Mouse (Mus musculus) cerebellum, postnatal 36 days (tissue): ENCODE data around the gene Lemd1.

ENCODE experiments used
- DNase-seq, 2 experiments: peaks; one replicate each; pipeline ENCODE4 v3.0.0; 2021 to 2022; ENCODE audit warnings: mixed read lengths in 2 of 2

Gene Lemd1

DNA sequence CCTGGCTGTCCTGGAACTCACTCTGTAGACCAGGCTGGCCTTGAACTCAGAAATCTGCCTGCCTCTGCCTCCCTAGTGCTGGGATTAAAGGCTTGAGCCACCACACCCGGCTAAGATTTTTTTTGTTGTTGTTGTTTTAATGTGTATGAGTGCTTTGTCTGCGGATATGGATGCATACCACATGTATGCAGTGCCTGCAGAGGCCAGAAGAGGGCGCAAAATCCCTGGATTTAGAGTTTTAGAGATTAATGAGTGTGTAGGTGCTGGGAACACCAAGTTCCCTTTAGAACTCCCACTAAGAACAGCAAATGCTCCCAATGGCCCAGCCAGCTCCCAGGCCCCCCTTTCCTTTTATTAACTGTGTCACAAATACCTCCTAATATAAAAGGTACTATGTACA lies 25.4 kb upstream of the Lemd1 start:
- no peak for DNase-seq

- DNase-seq, result peak; percentile 21 to 32
Observed at GRCm38 (mm10) chr1:132168115-132168767, 23.0 kb upstream of the Lemd1 start.

- no peak for DNase-seq
Observed at GRCm38 (mm10) chr1:132170698-132171097, 20.5 kb upstream of the Lemd1 start.

- no peak for DNase-seq
Observed at GRCm38 (mm10) chr1:132171619-132172018, 19.6 kb upstream of the Lemd1 start.

DNA sequence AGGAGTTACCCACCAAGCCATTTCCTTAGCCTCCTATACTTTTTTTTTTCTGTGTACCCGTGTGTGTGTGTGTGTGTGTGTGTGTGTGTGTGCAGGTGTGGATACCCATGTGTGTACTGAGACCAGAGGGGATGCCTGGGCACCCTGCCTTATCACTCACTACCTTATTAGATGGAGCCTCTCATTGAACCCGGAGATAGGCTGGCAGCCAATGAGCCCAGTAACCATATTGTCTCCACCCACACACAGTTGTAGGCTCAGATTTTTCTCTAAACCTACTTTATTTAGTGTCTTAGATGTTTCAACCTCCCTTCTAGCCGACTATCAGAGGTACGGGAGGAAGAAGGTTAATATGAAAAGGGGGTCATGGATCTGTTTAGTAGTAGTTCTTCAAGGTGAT lies 4.9 kb upstream of the Lemd1 start:
- DNase-seq, result no peak

DNA sequence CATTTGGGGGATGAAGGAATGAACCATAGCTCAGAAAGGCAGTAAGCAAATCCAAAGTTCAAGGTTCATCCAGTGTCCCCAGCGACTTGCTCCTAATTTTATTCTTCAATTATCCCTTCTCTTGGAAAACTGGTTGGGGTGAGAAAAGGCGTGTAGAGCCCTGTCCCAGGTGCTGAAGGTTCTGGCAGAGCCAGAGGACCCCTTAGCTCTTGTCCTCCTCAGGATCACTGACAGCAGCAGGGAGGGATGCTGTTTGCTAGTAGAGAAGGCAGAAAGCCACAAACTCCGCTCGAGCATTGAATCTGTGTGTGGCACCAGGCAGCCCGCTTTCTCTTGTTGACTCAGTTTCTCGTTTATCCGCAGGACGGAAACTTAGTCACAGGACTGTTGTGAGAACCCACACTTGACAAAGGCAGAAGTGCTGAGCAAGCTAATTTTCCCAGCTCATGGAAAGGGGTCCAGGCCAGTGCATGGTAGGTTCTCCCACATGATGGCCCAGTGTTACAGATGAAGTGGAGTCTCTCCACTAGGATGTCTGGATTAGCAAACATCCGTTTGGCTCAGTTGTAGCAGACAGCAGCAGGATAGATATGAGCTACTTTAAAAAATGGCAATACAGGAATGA lies 2.7 kb upstream of the Lemd1 start:
- peak in 1 of 2 experiments; percentile 1 for DNase-seq

GRCm38 (mm10) chr1:132189231-132189630 lies 2.0 kb upstream of the Lemd1 start:
- DNase-seq, result no peak

- peak; percentile 43 to 52 for DNase-seq
Observed at GRCm38 (mm10) chr1:132190040-132190513, 1.2 kb upstream of the Lemd1 start.

GRCm38 (mm10) chr1:132190621-132191092 lies 574 bp upstream of the Lemd1 start:
- DNase-seq, result peak; percentile 28 to 41

GRCm38 (mm10) chr1:132191786-132192680 lies 802 bp downstream of the Lemd1 start:
- peak in 1 of 2 experiments; percentile 21 for DNase-seq

DNA sequence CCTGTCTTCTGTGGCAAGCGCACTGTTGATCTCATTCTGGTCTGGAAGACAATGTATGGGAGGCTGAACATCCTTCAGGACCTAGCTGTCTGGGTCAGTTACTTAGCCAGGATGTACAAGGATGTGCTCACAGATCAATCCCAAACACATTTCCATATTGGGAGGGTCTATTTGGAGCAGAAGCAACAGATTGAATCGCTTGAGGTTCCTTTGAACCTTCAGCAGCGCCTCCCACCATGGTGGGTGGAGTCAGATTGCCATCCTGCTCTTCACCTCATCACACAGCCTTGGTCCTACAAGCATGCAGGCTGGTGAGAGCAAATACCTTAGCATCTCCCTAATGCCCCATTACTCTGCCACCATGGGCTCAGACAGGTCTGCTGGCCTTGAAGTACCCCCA lies 2.6 kb downstream of the Lemd1 start:
- no peak for DNase-seq

- no peak for DNase-seq
Observed at GRCm38 (mm10) chr1:132194624-132195023, 3.4 kb downstream of the Lemd1 start.

GRCm38 (mm10) chr1:132195100-132195499 lies 3.9 kb downstream of the Lemd1 start:
- no peak for DNase-seq

- no peak for DNase-seq
Observed at GRCm38 (mm10) chr1:132195681-132196080, 4.5 kb downstream of the Lemd1 start.

DNA sequence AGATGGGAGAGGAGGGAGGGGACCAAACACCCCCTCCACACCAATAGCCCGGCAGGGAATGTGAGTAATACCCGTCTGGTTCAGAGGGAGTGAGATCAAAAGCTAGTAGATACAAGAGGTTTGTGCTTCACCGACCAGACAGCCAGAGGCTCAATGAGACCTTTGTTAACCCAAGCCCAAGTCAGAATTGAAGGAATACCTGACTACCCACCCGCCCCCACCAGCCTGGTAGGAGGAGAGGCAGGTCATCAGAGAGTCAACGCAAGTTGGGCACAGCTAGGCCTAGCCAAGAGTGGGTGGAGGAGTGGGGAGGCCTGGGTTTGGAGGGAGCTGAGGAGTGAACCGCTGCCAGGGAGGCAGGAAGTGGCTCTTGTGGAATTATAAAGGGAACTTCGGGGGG lies 5.1 kb downstream of the Lemd1 start:
- no peak for DNase-seq

GRCm38 (mm10) chr1:132197666-132198065 lies 6.4 kb downstream of the Lemd1 start:
- no peak for DNase-seq

DNA sequence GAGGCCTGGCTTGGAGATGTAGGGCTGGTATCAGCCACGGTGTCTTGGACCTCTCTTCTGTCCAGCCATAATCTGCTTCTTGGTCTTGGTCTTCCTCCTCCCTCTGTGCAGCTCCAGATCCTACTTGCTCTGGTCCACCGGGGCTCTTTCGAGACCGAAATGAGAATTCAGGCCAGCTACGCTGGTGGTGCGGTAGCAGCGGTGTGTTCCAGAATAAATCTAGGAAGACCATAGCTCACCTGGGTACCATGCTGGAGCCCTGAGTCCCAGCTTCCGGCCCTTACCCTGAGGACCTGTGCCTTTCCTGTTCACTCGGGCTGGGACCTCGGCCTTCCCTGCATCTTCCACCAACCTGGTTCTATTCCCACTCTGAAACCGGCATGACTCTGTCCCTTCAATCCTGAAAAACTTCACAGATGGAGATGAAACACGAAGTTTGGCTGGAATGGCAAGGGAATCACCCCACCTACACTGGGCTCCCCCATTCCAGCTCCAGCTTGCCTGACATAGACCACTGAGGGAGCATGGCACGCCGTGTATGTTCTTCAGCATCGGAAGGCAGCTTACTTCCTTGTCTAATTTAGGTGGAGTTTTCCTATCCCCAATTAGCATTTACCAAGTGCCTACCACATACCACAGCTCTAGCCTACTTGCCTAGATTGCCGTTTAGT lies 7.3 kb downstream of the Lemd1 start:
- DNase-seq, result no peak

DNA sequence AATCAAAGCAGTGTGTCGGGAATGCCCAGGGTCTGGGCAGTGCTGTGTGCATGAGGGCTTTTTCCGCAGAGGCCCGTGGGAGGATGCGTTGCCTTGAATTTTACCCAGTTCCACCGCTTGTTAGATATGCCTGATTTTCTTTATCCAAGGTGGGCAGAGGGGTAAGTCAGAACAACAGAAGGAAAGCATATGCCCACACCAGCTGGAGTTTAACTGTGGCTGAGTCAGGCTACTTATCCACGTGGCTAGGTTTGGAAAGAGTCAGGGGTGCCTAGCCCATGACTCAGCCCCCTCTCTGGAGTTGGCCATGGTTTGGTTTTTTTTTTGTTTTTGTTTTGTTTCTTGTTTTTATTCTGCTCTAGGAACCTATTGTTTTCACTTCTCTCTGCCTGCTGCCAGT lies 8.0 kb downstream of the Lemd1 start:
- DNase-seq, result no peak

GRCm38 (mm10) chr1:132199934-132200333 lies 8.7 kb downstream of the Lemd1 start:
- peak; percentile 58 to 72 for DNase-seq

DNA sequence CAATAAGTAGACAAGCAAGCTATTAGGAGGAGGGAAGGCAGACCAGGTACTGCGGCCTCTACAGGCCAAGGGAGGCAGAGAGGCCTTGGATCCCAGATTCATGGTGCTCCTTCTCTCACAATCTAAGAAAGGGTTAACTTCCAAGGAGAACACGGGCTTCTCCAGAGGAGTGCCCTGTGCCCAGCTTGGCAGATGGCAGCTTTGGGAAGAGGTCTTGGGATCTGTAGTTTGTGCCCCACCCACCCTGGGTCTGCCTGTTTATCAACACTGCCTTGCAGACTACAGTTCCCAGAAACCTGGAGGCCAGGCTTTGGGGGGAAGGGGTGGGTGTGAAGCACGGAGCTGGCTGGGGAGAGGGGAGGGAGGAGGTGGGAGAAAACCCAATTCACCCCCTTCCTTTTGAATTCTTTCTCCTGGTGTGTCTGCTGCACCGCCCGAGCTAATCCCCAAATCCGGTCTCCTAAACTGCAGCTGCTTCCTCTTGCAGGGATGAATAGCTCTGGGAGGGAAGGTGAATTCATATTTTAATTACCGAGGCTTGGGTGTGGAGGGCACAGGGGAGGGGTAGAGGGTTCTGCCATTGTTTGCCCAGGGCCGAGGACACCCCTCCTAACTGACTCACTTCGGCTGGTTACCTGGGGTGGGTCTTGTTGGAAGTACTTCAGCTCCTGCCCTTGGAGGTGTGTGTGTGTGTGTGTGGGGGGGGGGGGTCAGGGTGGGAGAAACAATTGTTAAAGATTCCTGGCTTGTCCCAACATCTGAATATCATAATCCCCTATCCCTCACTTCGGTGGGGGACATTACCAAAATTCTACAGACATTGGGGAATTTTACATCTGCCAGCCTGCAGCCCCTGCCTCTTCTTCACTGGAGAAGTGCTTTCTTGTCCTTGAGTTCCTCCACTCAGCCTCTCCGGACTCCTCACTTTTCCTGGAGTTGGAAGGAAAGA lies 9.6 kb downstream of the Lemd1 start:
- DNase-seq, result peak; percentile 80 to 84

DNA sequence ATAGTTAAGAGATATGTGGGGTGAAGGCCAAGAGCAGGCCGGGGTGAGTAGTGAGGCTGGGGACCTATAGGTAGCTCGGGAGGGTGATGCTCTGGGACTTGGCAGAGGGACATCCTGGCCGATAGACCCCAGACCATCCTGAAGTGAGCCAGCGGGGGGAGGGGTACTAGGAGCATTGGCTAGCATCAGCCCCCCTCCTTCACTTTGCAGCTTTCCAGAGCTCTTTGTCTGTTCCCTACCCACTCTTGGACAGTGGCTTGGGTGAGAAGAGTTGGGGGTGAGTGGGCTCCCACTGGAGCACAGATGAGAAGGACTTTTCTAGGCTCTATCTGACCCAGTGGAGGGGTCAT lies 10.3 kb downstream of the Lemd1 start:
- peak in 1 of 2 experiments; percentile 29 for DNase-seq

DNA sequence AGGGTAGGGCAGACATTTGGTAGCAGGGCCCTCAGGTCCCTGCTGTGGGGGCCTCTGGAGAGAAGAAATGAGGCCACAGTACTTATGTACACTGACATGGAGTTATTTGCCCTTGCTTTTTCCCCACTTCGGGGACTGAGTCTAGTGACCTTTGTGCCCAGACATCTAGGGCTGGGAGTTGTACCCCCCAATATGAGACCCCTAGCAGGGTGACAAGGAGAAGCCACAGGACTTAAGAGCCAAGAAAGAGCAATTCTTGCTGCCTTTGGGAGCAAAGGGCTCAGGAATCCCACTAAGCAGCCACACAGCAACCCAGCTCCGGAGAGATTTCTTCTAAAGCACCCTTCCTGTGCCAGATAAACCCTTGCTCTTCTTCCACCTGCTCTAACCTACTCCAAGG lies 10.7 kb downstream of the Lemd1 start:
- no peak for DNase-seq
